Mouse (Mus musculus): ENCODE data around the gene Taz.

DNA sequence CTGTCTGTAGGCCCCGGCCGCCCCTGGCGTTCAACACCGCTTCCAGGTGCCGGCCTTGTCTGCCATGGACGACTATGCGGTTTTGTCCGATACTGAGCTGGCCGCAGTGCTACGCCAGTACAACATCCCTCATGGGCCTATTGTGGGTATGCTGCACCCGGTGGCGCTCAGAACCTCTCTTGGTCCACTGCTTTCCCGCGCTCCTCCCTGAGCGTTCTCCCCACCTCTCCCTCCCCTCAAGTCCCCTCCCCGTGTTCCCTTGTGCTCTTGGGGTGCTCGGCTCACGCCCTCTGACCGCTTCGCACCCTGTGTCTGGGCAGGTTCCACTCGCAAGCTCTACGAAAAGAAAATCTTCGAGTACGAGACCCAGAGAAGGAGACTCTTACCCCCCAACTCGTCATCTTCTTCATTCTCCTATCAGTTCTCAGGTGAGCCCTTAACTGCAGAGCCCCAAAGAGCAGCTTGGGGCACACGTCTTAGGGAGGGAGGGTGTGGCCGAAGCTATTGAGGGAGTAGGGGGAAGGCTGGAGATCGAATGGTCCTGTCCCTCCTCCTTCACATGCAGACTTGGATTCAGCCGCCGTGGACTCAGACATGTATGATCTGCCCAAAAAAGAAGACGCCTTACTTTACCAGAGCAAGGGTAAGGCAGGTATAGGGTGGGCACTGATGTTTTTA lies 26.7 kb upstream of the Taz start:
- no peak for TF ChIP-seq EP300 (IDR thresholded peaks at IDR 0.05)
- no peak for TF ChIP-seq CTCF (IDR thresholded peaks at IDR 0.05)
